Mouse (Mus musculus) layer of hippocampus, postnatal 14 days (tissue): Measurements from ENCODE around the gene Aldh1b1. TPM values are rescaled to one million over a fixed set of nuclear protein-coding genes. Genes with fewer than 3 reads are reported as not detected.

Source experiments
- DNase-seq, 2 experiments: peaks; one replicate each; pipeline ENCODE4 v3.0.0; 2021 to 2022; ENCODE audit warnings: low spot score in 2 of 2, mixed read lengths in 1 of 2
- total RNA-seq, 2 experiments: library from RNA; stranded (reverse); gene quantifications; 2 replicates each; pipeline ENCODE4 v1.2.3; 2021

Gene Aldh1b1
- total RNA-seq, 2 experiments from 2014 or later = 11.0 to 16.0 TPM

GRCm38 (mm10) chr4:45824049-45824760, 25.4 kb downstream of the Aldh1b1 start:
- DNase-seq = peak; percentile 19 to 74

- DNase-seq = peak in 1 of 2 experiments; percentile 34
These were observed 26.1 kb downstream of the Aldh1b1 start for GRCm38 (mm10) chr4:45824761-45825556.

GRCm38 (mm10) chr4:45826275-45827040, 27.6 kb downstream of the Aldh1b1 start, which contains the start of gene Igfbpl1:
Igfbpl1 (minus strand) TSS chr4:45826923.
- DNase-seq = peak in 1 of 2 experiments; percentile 22

- DNase-seq = no peak
These were observed 31.3 kb downstream of the Aldh1b1 start for GRCm38 (mm10) chr4:45829907-45830759.

- no peak for DNase-seq
These were observed 33.2 kb downstream of the Aldh1b1 start for GRCm38 (mm10) chr4:45831996-45832395.

GRCm38 (mm10) chr4:45833461-45833860, 34.6 kb downstream of the Aldh1b1 start:
- no peak for DNase-seq

- DNase-seq = no peak
These were observed 45.5 kb downstream of the Aldh1b1 start for GRCm38 (mm10) chr4:45844355-45844754.

- DNase-seq = no peak
These were observed 47.4 kb downstream of the Aldh1b1 start for GRCm38 (mm10) chr4:45846263-45846662.

- no peak for DNase-seq
These were observed 49.4 kb downstream of the Aldh1b1 start, which contains the start of gene Stra6l for GRCm38 (mm10) chr4:45848109-45848824. Stra6l (plus strand) TSS chr4:45848664.

GRCm38 (mm10) chr4:45848825-45849156, 50.0 kb downstream of the Aldh1b1 start:
- DNase-seq = no peak

GRCm38 (mm10) chr4:45849419-45849818, 50.6 kb downstream of the Aldh1b1 start:
- DNase-seq = no peak

GRCm38 (mm10) chr4:45851640-45852051, 52.8 kb downstream of the Aldh1b1 start:
- no peak for DNase-seq

GRCm38 (mm10) chr4:45853496-45854246, 54.8 kb downstream of the Aldh1b1 start:
- no peak for DNase-seq

Other genes starting within 250 kb of the Aldh1b1 start
- gene Igfbpl1, start 27.9 kb downstream of the Aldh1b1 start, total RNA-seq = 10 to 100 TPM; 37.1 to 43.7 TPM
- not detected for gene Stra6l, start 49.6 kb downstream of the Aldh1b1 start, total RNA-seq
- gene Ccdc180, start 91.3 kb downstream of the Aldh1b1 start, total RNA-seq = under 1 TPM; 0.38 to 0.71 TPM
- 10 to 100 TPM; 25.9 to 26.2 TPM for gene Tdrd7, start 166.3 kb downstream of the Aldh1b1 start, total RNA-seq
- 10 to 100 TPM; 11.9 to 13.5 TPM for gene Tmod1, start 239.9 kb downstream of the Aldh1b1 start, total RNA-seq